In genomic region chr5:29477474-29478207, GRCm38 (mm10) we compare ENCODE assay signal across 9 mouse cellular contexts. TPM values are rescaled to one million over a fixed set of nuclear protein-coding genes. Genes with fewer than 3 reads are reported as not detected.
DNase-seq lines count a peak whose midpoint lies in the region; ATAC-seq lines count a peak whose summit lies in the region.
"Had no signal": no experiment of that assay in that cellular context is flagged by ENCODE, and none has a peak within 500 bp of the region (broad histone marks: within the 10 kb centered on the region; RNA-seq: fewer than 3 reads in every experiment).

No protein-coding gene starts in this region.

- under 1% methylated on average over 52 of the region's 73 CpGs for WGBS in heart, embryonic 13.5 days
- WGBS in hindbrain, embryonic 12.5 days = under 1% methylated on average over 50 of the region's 73 CpGs
- under 1% methylated on average over 45 of the region's 73 CpGs for WGBS in midbrain, embryonic 12.5 days

- H3K4me1 ChIP-seq in heart, embryonic 13.5 days = peaks cover 20% of the 10 kb centered on the region
- peaks cover 14% of the 10 kb centered on the region for H3K4me1 ChIP-seq in hindbrain, embryonic 12.5 days
- H3K4me1 ChIP-seq in midbrain, embryonic 12.5 days = peaks cover 16% of the 10 kb centered on the region

- H3K9me3 ChIP-seq in heart, embryonic 13.5 days = no peaks in the 10 kb centered on the region
- H3K9me3 ChIP-seq in hindbrain, embryonic 12.5 days (replicated peaks) = no peaks in the 10 kb centered on the region
- no peaks in the 10 kb centered on the region for H3K9me3 ChIP-seq in midbrain, embryonic 12.5 days

- no peak for DNase-seq in heart, adult 18-20 months
- DNase-seq in embryo, embryonic 11 days = peak; percentile 30
- DNase-seq in left cerebral cortex, postnatal 36 days (ENCODE audit: low spot score in 2 of 2) = no peak
- DNase-seq in frontal cortex, postnatal 10 days (ENCODE audit: low spot score in 2 of 2) = no peak
- DNase-seq in kidney, adult 8-10 months = no peak

- peak overlapping the region; percentile 54 for H3K4me3 ChIP-seq in heart, embryonic 13.5 days
- peak overlapping the region; percentile 27 for H3K4me3 ChIP-seq in hindbrain, embryonic 12.5 days
- H3K4me3 ChIP-seq in midbrain, embryonic 12.5 days = peak overlapping the region; percentile 37

- peaks cover 100% of the 10 kb centered on the region for H3K27me3 ChIP-seq in heart, embryonic 13.5 days (replicated peaks)
- H3K27me3 ChIP-seq in hindbrain, embryonic 12.5 days = peaks cover 99% of the 10 kb centered on the region
- peaks cover 100% of the 10 kb centered on the region for H3K27me3 ChIP-seq in midbrain, embryonic 12.5 days

- peak overlapping the region; percentile 80 for H3K4me2 ChIP-seq in heart, embryonic 13.5 days
- H3K4me2 ChIP-seq in hindbrain, embryonic 12.5 days (replicated peaks) = peak overlapping the region; percentile 48
- H3K4me2 ChIP-seq in midbrain, embryonic 12.5 days (replicated peaks) = peak overlapping the region; percentile 53

- peak overlapping the region; percentile 56 for H3K9ac ChIP-seq in heart, embryonic 13.5 days
- H3K9ac ChIP-seq in hindbrain, embryonic 12.5 days = 0 out of 2 replicates have a peak overlapping the region, but pooled peaks have one; percentile 23
- peak overlapping the region; percentile 28; the same call in 1 of the 2 replicates for H3K9ac ChIP-seq in midbrain, embryonic 12.5 days (replicated peaks)

- intact Hi-C loops in left cerebral cortex, postnatal 36 days (cut with DNase I) = no loop called here

- no peak for ATAC-seq in heart, embryonic 13.5 days (ENCODE audit: extremely low read depth, insufficient number of reproducible peaks, low FRiP score, low TSS enrichment)
- ATAC-seq in hindbrain, embryonic 12.5 days (ENCODE audit: low FRiP score) = peak; percentile 35; the same call in 1 of the 2 replicates
- ATAC-seq in midbrain, embryonic 12.5 days (ENCODE audit: low FRiP score, low read depth) = peak; percentile 44; the same call in 1 of the 2 replicates

- no peak overlapping the region for H3K27ac ChIP-seq in heart, embryonic 13.5 days (replicated peaks)
- no peak overlapping the region for H3K27ac ChIP-seq in hindbrain, embryonic 12.5 days
- H3K27ac ChIP-seq in midbrain, embryonic 12.5 days (replicated peaks) = no peak overlapping the region

- no peaks in the 10 kb centered on the region for H3K36me3 ChIP-seq in heart, embryonic 13.5 days
- H3K36me3 ChIP-seq in hindbrain, embryonic 12.5 days = no peaks in the 10 kb centered on the region
- no peaks in the 10 kb centered on the region for H3K36me3 ChIP-seq in midbrain, embryonic 12.5 days

RNA-seq across cellular contexts. Expression of gene Mnx1, which starts 0.6 kb away (rescaled TPM):
- not detected in 2 replicates for polyA plus RNA-seq in heart, embryonic 13.5 days (2015; fragmentation: Nextera tagmentation; extraction: Ambion mirVana)
- total RNA-seq in heart, adult 18-20 months (2021) = not detected
- polyA plus RNA-seq in hindbrain, embryonic 12.5 days (2016; fragmentation: Nextera tagmentation; extraction: Ambion mirVana) = 0.23 and 0.73 TPM in 2 replicates
- not detected in 2 replicates for polyA plus RNA-seq in midbrain, embryonic 12.5 days (2016; fragmentation: Nextera tagmentation; extraction: Ambion mirVana)
- total RNA-seq in left cerebral cortex, postnatal 36 days (2021) = not detected
- total RNA-seq: MEL had no signal

RNA-seq across cellular contexts. Expression of gene Nom1, which starts 43.2 kb away (rescaled TPM):
- 15.5 and 17.0 TPM in 2 replicates for polyA plus RNA-seq in heart, embryonic 13.5 days (2015; fragmentation: Nextera tagmentation; extraction: Ambion mirVana)
- total RNA-seq in heart, adult 18-20 months (2021) = 10 to 100 TPM; 11.8 to 17.8 TPM
- 23.5 and 24.4 TPM in 2 replicates for polyA plus RNA-seq in hindbrain, embryonic 12.5 days (2016; fragmentation: Nextera tagmentation; extraction: Ambion mirVana)
- 27.9 TPM in 2 replicates for polyA plus RNA-seq in midbrain, embryonic 12.5 days (2016; fragmentation: Nextera tagmentation; extraction: Ambion mirVana)
- total RNA-seq in left cerebral cortex, postnatal 36 days (2021) = 10 to 100 TPM; 20.7 to 21.4 TPM
